ENCODE assay signal across 8 mouse cellular contexts in genomic region chr2:170116704-170117281, GRCm38 (mm10). TPM values are rescaled to one million over a fixed set of nuclear protein-coding genes. Genes with fewer than 3 reads are reported as not detected.
DNase-seq lines count a peak whose midpoint lies in the region; ATAC-seq lines count a peak whose summit lies in the region.

No protein-coding gene starts in this region.

- peak; percentile 36 for ATAC-seq in liver, embryonic 12.5 days
- peak; percentile 42 for ATAC-seq in neutrophil, adult 5-6 weeks (ENCODE audit: extremely low read depth, insufficient number of reproducible peaks, low FRiP score, poor library complexity, severe bottlenecking)

- no peak overlapping the region for H3K9ac ChIP-seq in liver, embryonic 12.5 days

- WGBS in liver, embryonic 12.5 days (ENCODE audit: insufficient replicate concordance) = 26% methylated on average over 4 of the region's 4 CpGs

- no peaks in the 10 kb centered on the region for H3K9me3 ChIP-seq in liver, embryonic 12.5 days (replicated peaks)

- DNase-seq in 416B (ENCODE audit: low read depth) = peak; percentile 76
- DNase-seq in MEL-GATA-1-ER (ENCODE audit: extremely low read depth, low read depth) = peak; percentile 33
- DNase-seq in cerebellum, postnatal 4 days (ENCODE audit: low spot score in 2 of 2) = peak; percentile 44 to 77
- DNase-seq in frontal cortex, postnatal 36 days (ENCODE audit: low spot score in 2 of 2) = peak; percentile 79 to 88
- peak; percentile 81 for DNase-seq in kidney, postnatal 14 days
- DNase-seq in thymus, postnatal 0 days (ENCODE audit: low spot score) = peak; percentile 81

- peaks cover 95% of the 10 kb centered on the region for H3K36me3 ChIP-seq in liver, embryonic 12.5 days

- H3K4me3 ChIP-seq in liver, embryonic 12.5 days = no peak overlapping the region

- H3K27ac ChIP-seq in liver, embryonic 12.5 days = no peak overlapping the region

- H3K4me1 ChIP-seq in liver, embryonic 12.5 days = peaks cover 40% of the 10 kb centered on the region

- H3K4me2 ChIP-seq in liver, embryonic 12.5 days = no peak overlapping the region

- H3K27me3 ChIP-seq in liver, embryonic 12.5 days (replicated peaks) = no peaks in the 10 kb centered on the region

RNA-seq across cellular contexts. Expression of gene Zfp217, which starts 31.1 kb away (rescaled TPM):
- 3.8 and 4.5 TPM in 2 replicates for polyA plus RNA-seq in liver, embryonic 12.5 days (2016; fragmentation: Nextera tagmentation; extraction: Ambion mirVana)
- 76.0 and 83.2 TPM in 2 replicates for total RNA-seq in neutrophil, adult 5-6 weeks (2017)
- 5.8 and 6.9 TPM in 2 replicates for polyA plus RNA-seq in thymus, postnatal 0 days (2015; fragmentation: Nextera tagmentation; extraction: Ambion mirVana)

Comparison
In these comparisons a context has a peak if more than half of its experiments do, and no peak if none do; other contexts are left out.
1. DNase-seq: peak in every context shown above with its lines; median percentile 84 in frontal cortex, postnatal 36 days; 81 in kidney, postnatal 14 days; 81 in thymus, postnatal 0 days; 76 in 416B; 60 in cerebellum, postnatal 4 days; 33 in MEL-GATA-1-ER.